Mouse (Mus musculus) retina, postnatal 1 day (tissue): ENCODE measurements around the gene Rerg.
A peak's percentile ranks its signal among the peaks of the same experiment; 100 is the strongest.

Experiments
- DNase-seq: peaks from one replicate; pipeline ENCODE4 v3.0.0-alpha.2; 2012

Rerg gene

GRCm38 (mm10) chr6:137161491-137162088 lies 8.7 kb downstream of the Rerg start:
- no peak for DNase-seq

GRCm38 (mm10) chr6:137159372-137159926 lies 10.8 kb downstream of the Rerg start:
- no peak for DNase-seq

GRCm38 (mm10) chr6:137156437-137157219 lies 13.7 kb downstream of the Rerg start:
- no peak for DNase-seq

GRCm38 (mm10) chr6:137155196-137156137 lies 14.8 kb downstream of the Rerg start:
- no peak for DNase-seq

- DNase-seq = no peak
Observed at GRCm38 (mm10) chr6:137153021-137153420, 17.3 kb downstream of the Rerg start.

GRCm38 (mm10) chr6:137151015-137151414 lies 19.3 kb downstream of the Rerg start:
- no peak for DNase-seq

GRCm38 (mm10) chr6:137149833-137150232 lies 20.5 kb downstream of the Rerg start:
- no peak for DNase-seq

GRCm38 (mm10) chr6:137146910-137147309 lies 23.4 kb downstream of the Rerg start:
- no peak for DNase-seq

- DNase-seq = no peak
Observed at GRCm38 (mm10) chr6:137145611-137146010, 24.7 kb downstream of the Rerg start.

GRCm38 (mm10) chr6:137144958-137145535 lies 25.2 kb downstream of the Rerg start:
- no peak for DNase-seq

- no peak for DNase-seq
Observed at GRCm38 (mm10) chr6:137144526-137144840, 25.8 kb downstream of the Rerg start.

GRCm38 (mm10) chr6:137143818-137144525 lies 26.3 kb downstream of the Rerg start:
- DNase-seq = no peak

- DNase-seq = peak; percentile 57
Observed at GRCm38 (mm10) chr6:137142796-137143195, 27.5 kb downstream of the Rerg start.

- DNase-seq = no peak
Observed at GRCm38 (mm10) chr6:137141247-137141820, 29.0 kb downstream of the Rerg start.

GRCm38 (mm10) chr6:137138822-137139221 lies 31.5 kb downstream of the Rerg start:
- no peak for DNase-seq

GRCm38 (mm10) chr6:137138391-137138790 lies 31.9 kb downstream of the Rerg start:
- no peak for DNase-seq

GRCm38 (mm10) chr6:137136401-137136800 lies 33.9 kb downstream of the Rerg start:
- DNase-seq = no peak

GRCm38 (mm10) chr6:137135506-137136391 lies 34.5 kb downstream of the Rerg start:
- peak; percentile 75 for DNase-seq

- DNase-seq = no peak
Observed at GRCm38 (mm10) chr6:137131794-137132193, 38.5 kb downstream of the Rerg start.

- no peak for DNase-seq
Observed at GRCm38 (mm10) chr6:137131349-137131748, 38.9 kb downstream of the Rerg start.

- DNase-seq = no peak
Observed at GRCm38 (mm10) chr6:137126861-137127260, 43.4 kb downstream of the Rerg start.
